Mouse (Mus musculus) spleen, postnatal 0 days (tissue): ENCODE measurements around the gene Itpka. TPM values are rescaled to one million over a fixed set of nuclear protein-coding genes. Genes with fewer than 3 reads are reported as not detected.

Experiments used
- polyA plus RNA-seq: library from polyadenylated mRNA; unstranded; fragments of >200 nt; fragmentation: Nextera tagmentation; extraction: Ambion mirVana; gene quantifications from 2 replicates; pipeline ENCODE4 v1.2.1, GENCODE M21; 2015

Itpka gene
- 0.13 and 0.18 TPM in 2 replicates for polyA plus RNA-seq

DNA sequence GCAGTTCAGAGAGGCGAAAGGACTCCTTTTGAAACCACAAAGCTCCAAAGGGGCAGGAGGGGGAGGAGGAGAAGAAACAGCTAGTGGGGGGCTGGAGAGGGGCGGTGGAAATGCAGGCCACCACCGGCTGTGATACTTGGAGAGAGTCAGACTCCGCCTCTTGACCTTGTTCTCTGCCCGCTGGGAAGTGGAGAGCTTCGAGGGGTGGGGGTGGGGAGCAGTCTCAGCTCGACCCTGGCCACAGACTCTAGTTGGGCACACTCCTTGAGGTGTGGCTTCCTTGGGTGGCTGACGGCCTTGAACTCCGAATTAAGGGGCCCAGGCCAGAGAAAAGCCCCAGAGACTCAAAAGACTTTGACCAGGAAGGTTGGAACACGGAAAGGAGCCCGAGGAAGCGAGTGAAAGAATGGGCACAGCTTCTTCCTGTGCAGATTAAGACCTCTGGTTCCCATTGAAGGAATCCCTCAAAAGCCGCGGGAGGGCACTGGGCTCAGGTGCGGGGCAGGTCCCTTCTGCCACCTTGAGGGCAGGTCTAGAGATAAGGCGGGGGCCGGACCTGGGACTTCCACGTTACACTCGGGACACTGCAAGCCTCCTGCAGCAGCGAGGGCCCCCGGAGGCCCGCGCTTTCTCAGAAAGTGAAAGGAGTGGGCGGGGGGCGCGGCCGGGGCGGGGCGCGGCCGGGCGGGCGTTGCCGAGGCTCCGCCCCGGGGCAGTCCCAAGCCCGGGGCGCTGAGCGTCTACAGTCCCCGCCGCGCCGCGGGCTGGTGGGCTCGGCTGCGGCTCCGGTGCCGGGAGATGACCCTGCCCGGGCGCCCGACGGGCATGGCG lies at the start of gene Itpka:
Itpka (plus strand) TSS at position 757 of the 831 bp plus-strand sequence.

DNA sequence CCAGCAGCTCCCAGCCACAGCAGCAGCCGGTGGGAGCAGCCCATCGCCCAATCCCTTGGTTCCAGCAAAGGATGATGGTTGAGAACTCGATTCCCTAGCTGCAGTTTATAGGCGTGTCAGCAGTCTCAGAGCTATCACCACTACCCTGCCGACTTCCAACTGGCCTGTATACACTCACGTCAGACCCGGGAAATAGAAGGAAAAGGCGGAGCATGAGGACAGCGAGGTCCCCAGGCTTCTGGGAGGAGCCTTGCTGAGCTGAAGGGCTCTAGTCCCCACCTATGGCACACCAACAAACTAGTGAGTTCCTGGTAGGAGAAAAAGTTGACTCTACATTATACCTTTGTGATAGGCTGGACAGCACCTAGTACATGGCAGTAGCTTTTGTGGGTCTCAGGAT lies 18.1 kb downstream of the Itpka start, which contains the start of gene Ltk:
Ltk (minus strand) TSS at position 181 of the 400 bp plus-strand sequence.

DNA sequence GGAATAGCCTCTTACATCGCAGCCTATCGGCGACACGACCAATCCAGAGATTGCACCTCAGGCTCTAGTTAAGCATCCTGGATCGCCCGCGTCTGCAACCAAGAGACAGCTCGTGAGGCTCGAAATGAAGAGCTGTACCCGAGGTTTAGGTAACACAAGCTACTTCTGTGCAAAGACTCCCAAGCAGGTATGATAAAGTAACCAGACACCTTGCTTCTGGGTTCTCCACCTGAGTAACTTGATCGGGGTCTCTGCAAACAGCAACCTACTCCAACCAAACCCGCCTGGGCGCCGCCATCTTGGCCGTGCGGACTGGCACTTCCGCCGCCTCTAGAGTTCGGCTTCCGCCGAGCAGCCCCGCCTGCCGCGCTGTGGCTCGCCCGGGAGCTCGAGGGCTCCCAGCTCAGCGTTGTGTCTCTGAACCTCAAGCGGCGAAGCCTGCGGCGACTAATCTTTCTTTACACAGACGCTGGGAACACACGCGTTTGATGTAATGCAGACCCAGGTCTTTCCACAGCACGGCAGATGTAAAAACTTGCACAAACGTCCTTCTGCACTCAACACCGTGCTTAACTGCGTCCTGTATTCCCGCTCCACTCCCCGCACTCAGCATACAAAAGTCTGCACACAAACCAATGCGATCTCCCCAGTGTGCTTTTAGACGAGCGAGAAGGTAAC lies 45.2 kb downstream of the Itpka start, which contains the start of gene Rpap1:
Rpap1 (minus strand) TSS at position 332 of the 678 bp plus-strand sequence.

DNA sequence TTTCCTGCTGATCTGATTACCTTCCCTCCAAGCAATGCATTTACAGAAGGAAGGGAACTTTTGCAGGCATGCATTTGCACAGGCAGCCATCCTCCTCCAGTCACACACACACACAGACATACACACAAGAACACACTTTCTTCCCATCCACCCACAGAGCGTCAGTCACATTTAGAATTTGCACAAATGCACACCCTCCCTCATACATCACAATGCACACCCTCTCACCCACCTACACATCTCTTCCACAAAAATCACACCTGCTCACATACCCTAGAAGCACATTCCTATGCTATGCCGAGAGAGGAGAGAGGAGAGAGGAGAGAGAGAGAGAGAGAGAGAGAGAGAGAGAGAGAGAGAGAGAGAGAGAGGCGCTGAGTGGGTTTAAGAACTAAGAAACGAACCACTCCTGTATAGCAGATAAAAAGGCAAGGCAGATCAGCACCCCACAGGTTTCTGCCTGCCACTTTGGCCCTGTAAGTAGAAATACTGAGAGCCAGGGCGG lies 55.2 kb downstream of the Itpka start, which contains the start of gene Tyro3:
Tyro3 (plus strand) TSS at position 455 of the 505 bp plus-strand sequence.

Other genes starting within 250 kb of the Itpka start
- gene Exd1, start 194.7 kb upstream of the Itpka start, polyA plus RNA-seq = 0.16 and 0.31 TPM in 2 replicates
- gene Chp1, start 194.6 kb upstream of the Itpka start, polyA plus RNA-seq = 50.4 and 51.4 TPM in 2 replicates
- 105 and 117 TPM in 2 replicates for gene Nusap1, start 124.0 kb upstream of the Itpka start, polyA plus RNA-seq
- 48.0 and 56.3 TPM in 2 replicates for gene Oip5, start 123.9 kb upstream of the Itpka start, polyA plus RNA-seq
- 30.7 and 33.1 TPM in 2 replicates for gene Ndufaf1, start 79.5 kb upstream of the Itpka start, polyA plus RNA-seq
- gene Rtf1, start 67.3 kb upstream of the Itpka start, polyA plus RNA-seq = 38.5 and 40.6 TPM in 2 replicates
- 0.11 TPM in 1 of 2 replicates, not detected in the other for gene Ltk, start 18.1 kb downstream of the Itpka start, polyA plus RNA-seq
- gene Rpap1, start 45.2 kb downstream of the Itpka start, polyA plus RNA-seq = 8.4 and 11.4 TPM in 2 replicates
- 3.5 and 4.8 TPM in 2 replicates for gene Tyro3, start 55.4 kb downstream of the Itpka start, polyA plus RNA-seq
- 11.9 and 13.2 TPM in 2 replicates for gene Mga, start 154.9 kb downstream of the Itpka start, polyA plus RNA-seq
- 0.69 and 0.73 TPM in 2 replicates for gene Mapkbp1, start 230.4 kb downstream of the Itpka start, polyA plus RNA-seq